Mouse (Mus musculus) c-Kit-positive CD71-positive TER-119-negative erythroid progenitor cells, embryonic 14.5 days (primary cell): Measurements from ENCODE around the gene Cntnap5a.

Experiments
- DNase-seq: peaks from one replicate; pipeline ENCODE4 v3.0.0-alpha.2; 2013; ENCODE audit warnings: low read depth

The Cntnap5a gene

GRCm38 (mm10) chr1:116367572-116367971, 683.0 kb downstream of the Cntnap5a start:
- no peak for DNase-seq

DNA sequence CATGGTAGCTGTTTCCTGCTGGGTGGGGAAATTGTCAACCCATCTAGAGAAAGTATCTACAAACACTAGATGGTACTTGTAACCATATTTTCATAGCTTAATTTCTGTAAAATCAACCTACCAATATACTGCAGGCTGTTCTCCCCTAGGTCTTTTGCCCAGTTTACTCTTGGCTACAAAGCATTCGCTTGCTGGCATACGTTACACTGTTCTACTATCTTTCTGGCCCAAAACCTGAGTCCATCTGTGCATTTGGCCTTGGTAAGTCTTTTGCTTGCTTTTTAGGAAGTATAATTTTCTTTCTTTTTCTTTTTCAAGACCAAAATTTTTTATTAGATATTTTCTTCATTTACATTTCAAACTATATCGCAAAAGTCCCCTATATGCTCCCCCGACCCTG, 686.3 kb downstream of the Cntnap5a start:
- no peak for DNase-seq

GRCm38 (mm10) chr1:116373551-116373950, 689.0 kb downstream of the Cntnap5a start:
- no peak for DNase-seq

- no peak for DNase-seq
These were observed 707.8 kb downstream of the Cntnap5a start for GRCm38 (mm10) chr1:116392390-116392789.

GRCm38 (mm10) chr1:116401996-116402656, 717.6 kb downstream of the Cntnap5a start:
- no peak for DNase-seq

- no peak for DNase-seq
These were observed 725.3 kb downstream of the Cntnap5a start for GRCm38 (mm10) chr1:116409836-116410235.

GRCm38 (mm10) chr1:116428396-116428795, 743.8 kb downstream of the Cntnap5a start:
- DNase-seq = no peak

GRCm38 (mm10) chr1:116455115-116455717, 770.7 kb downstream of the Cntnap5a start:
- DNase-seq = no peak

DNA sequence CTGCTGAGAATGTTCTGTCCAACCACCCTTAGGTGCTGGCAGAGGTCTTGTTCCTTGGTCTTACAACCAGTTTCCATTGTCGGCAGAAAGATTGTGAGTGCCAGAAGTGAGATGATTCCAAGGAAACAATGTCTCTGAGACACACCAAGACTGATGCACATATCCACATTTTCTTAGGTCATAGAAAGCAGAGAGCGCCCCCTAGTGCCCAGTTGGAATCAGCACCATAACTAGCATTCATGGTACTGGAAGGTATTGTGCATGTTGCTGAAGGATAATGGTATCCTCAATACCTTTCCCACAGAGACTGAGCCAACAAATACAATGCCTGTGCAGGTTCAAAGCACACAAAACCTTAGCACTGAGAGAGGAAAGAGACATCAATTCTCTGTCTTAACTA, 793.1 kb downstream of the Cntnap5a start:
- no peak for DNase-seq

DNA sequence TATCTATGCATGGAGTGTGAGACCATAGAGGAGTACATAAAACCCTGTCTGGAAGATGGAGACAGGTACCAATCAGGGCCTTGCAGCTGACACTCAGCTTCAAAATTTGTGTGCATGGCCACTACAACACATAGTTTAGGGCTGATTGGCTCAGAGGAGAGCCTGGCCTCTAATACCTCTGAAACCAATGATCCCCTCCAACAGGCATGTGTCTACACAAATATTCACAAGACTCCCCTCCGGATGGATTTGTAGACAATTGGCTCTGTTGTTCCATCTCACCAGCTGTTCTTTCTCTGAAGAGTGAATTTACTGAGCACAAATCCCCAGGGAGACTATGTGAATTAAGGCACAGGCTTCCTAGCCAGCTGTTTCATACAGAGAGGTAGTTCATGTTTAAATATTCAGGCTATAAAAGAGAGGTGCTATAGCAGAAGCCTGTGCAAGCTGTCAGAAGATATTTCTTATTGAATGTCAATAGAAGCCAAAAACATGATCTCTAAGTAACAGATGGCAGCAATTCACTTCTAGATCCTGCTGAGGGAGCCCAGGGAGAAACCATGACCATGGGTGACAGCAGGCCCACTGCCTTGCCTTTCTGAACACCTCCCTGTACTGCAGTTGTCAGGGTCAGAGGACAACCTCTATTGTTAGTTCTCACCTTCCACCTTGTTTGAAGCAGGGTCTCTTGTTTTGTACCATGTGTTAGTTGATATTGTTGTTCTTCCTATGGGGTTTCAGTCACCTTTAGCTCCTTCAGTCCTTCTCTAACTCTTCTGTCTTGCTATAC, 804.4 kb downstream of the Cntnap5a start:
- DNase-seq = no peak

GRCm38 (mm10) chr1:116577969-116578666, 893.6 kb downstream of the Cntnap5a start:
- DNase-seq = no peak

DNA sequence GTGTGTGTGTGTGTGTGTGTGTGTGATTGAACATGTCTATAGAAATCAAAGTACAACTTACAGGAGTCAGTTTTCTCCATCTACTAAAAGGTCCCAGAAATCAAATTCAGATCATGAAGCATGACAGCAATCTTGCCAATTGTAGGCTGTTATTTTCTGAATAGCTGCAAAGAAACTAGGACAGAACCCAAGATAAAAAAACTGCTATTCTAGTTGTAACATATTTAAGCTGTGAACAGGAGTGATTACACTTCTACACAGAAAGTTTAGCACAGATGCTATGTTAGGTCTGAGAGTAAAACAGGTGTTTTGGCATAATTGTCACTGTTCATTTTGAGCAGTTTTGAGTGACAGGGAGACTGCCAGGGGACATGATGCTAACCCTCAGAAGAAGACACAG, 931.7 kb downstream of the Cntnap5a start:
- DNase-seq = no peak
